Mouse (Mus musculus): ENCODE results near the gene Musk.

- TF ChIP-seq CTCF (IDR thresholded peaks at IDR 0.05; ENCODE audit: borderline replicate concordance, control insufficient read depth, extremely low read depth, insufficient read depth, low read length, poor library complexity) = no peak
- TF ChIP-seq POLR2A (IDR thresholded peaks at IDR 0.05; ENCODE audit: control insufficient read depth, extremely low read depth, insufficient read depth, low read length, poor library complexity) = no peak
Observed at GRCm38 (mm10) chr4:58280121-58280520, 5.6 kb upstream of the Musk start.

All from thymus, adult 2 months (tissue).